Comparison of ENCODE assay signal across 30 mouse cellular contexts in genomic region chr14:123171865-123172264, GRCm38 (mm10).
"Had no signal": no experiment of that assay in that cellular context is flagged by ENCODE, and none has a peak within 500 bp of the region (broad histone marks: within the 10 kb centered on the region; RNA-seq: fewer than 3 reads in every experiment).

No protein-coding gene starts in this region.

- H3K36me3 ChIP-seq: heart, embryonic 12.5 days; heart, embryonic 13.5 days; heart, embryonic 15.5 days; hindbrain, embryonic 10.5 days; hindbrain, embryonic 12.5 days; hindbrain, embryonic 13.5 days; hindbrain, embryonic 15.5 days; intestine, embryonic 15.5 days; kidney, embryonic 15.5 days had no signal

- H3K4me1 ChIP-seq: heart, embryonic 12.5 days; heart, embryonic 13.5 days; heart, embryonic 15.5 days; hindbrain, embryonic 10.5 days; hindbrain, embryonic 12.5 days; hindbrain, embryonic 13.5 days; hindbrain, embryonic 15.5 days; intestine, embryonic 15.5 days; kidney, embryonic 15.5 days had no signal

- H3K4me3 ChIP-seq: heart, embryonic 12.5 days; heart, embryonic 13.5 days; heart, embryonic 15.5 days; hindbrain, embryonic 10.5 days; hindbrain, embryonic 12.5 days; hindbrain, embryonic 13.5 days; hindbrain, embryonic 15.5 days; intestine, embryonic 15.5 days; kidney, embryonic 15.5 days; layer of hippocampus, adult 2 months; left cerebral cortex, adult 2 months had no signal

- DNase-seq: heart, postnatal 10 days; heart, postnatal 14 days; heart, postnatal 36 days; heart, postnatal 4 days; kidney, adult 11 months; kidney, adult 18-20 months; kidney, adult 2 months; kidney, adult 8-10 months; kidney, adult 9 months; kidney, postnatal 10 days; kidney, postnatal 14 days; kidney, postnatal 25 days; kidney, postnatal 36 days; kidney, postnatal 4 days; layer of hippocampus, adult 9-11 months; layer of hippocampus, postnatal 36 days had no signal

- H3K27me3 ChIP-seq: heart, embryonic 12.5 days; heart, embryonic 13.5 days; heart, embryonic 15.5 days; hindbrain, embryonic 12.5 days; hindbrain, embryonic 13.5 days; hindbrain, embryonic 15.5 days; intestine, embryonic 15.5 days; kidney, embryonic 15.5 days had no signal

- H3K4me2 ChIP-seq: heart, embryonic 12.5 days; heart, embryonic 13.5 days; heart, embryonic 15.5 days; hindbrain, embryonic 12.5 days; hindbrain, embryonic 13.5 days; hindbrain, embryonic 14.5 days; hindbrain, embryonic 15.5 days; intestine, embryonic 15.5 days; kidney, embryonic 15.5 days had no signal

- H3K27ac ChIP-seq: heart, embryonic 13.5 days; heart, embryonic 15.5 days; hindbrain, embryonic 10.5 days; hindbrain, embryonic 12.5 days; hindbrain, embryonic 13.5 days; hindbrain, embryonic 14.5 days; hindbrain, embryonic 15.5 days; hindbrain, postnatal 0 days; intestine, embryonic 15.5 days; kidney, embryonic 15.5 days; kidney, postnatal 0 days; layer of hippocampus, adult 2 months; left cerebral cortex, adult 2 months had no signal
